Mouse (Mus musculus): ENCODE measurements around the gene Galnt2. TPM values are rescaled to one million over a fixed set of nuclear protein-coding genes. Genes with fewer than 3 reads are reported as not detected.

Galnt2 gene
- polyA plus RNA-seq, 1 experiment, result 17.6 TPM

DNA sequence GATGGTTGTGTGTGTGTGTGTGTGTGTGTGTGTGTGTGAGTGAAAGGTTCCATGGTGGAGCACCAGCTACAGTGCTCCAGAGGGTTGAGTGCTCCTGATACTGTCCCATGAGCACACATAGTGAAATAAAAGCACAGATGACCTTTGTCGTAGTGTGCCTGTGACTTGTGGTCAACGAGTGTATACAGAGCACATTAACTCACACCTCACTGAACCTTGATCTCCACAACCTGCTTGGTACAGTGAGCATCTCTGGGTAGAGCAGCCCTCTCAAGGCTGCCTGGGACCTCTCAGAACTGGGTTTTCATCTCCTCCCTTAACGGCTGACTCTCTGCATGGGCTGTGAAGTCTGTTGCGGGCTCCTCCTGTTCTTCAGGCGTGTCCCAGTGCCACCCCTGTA is 60.5 kb downstream of the Galnt2 start:
- no peak for DNase-seq
- no peak overlapping the region for H3K4me3 ChIP-seq (replicated peaks; ENCODE audit: extremely low read depth, low read depth, low read length)
- 84% methylated on average over 5 of the region's 5 CpGs for WGBS
- H3K4me1 ChIP-seq (ENCODE audit: control insufficient read depth, insufficient read depth, low read length), result no peaks in the 10 kb centered on the region; the same call in 1 of the 2 replicates
- TF ChIP-seq CTCF (IDR thresholded peaks at IDR 0.05; ENCODE audit: insufficient read depth, low read length) (no peak), POLR2A (IDR thresholded peaks at IDR 0.05; ENCODE audit: borderline replicate concordance, extremely low read depth, low read depth, low read length) (no peak)

DNA sequence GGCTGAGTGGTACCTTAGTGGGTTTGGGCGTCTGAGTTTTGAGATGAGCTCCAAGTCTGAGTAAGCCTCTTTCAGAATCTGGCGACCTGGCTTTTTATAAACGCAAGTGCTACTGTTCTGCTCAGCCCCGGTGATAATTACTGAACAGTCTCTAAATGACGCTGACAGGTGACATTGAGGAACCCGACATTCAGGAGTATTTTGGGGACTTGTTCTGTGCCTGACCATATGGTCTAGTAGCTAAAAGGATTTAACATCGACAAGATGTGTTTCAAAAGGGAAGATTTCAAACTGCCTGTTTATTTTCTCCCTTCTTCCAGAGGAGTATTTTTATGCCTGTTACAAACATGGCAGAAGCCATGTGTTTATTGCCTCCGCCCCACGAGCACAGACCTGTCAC is 61.8 kb downstream of the Galnt2 start:
- TF ChIP-seq CTCF (IDR thresholded peaks at IDR 0.05; ENCODE audit: insufficient read depth, low read length) (no peak), POLR2A (IDR thresholded peaks at IDR 0.05; ENCODE audit: borderline replicate concordance, extremely low read depth, low read depth, low read length) (no peak)
- no peaks in the 10 kb centered on the region; the same call in 1 of the 2 replicates for H3K4me1 ChIP-seq (ENCODE audit: control insufficient read depth, insufficient read depth, low read length)
- no peak overlapping the region for H3K4me3 ChIP-seq (replicated peaks; ENCODE audit: extremely low read depth, low read depth, low read length)
- no peak for DNase-seq
- 81% methylated on average over 9 of the region's 9 CpGs for WGBS

DNA sequence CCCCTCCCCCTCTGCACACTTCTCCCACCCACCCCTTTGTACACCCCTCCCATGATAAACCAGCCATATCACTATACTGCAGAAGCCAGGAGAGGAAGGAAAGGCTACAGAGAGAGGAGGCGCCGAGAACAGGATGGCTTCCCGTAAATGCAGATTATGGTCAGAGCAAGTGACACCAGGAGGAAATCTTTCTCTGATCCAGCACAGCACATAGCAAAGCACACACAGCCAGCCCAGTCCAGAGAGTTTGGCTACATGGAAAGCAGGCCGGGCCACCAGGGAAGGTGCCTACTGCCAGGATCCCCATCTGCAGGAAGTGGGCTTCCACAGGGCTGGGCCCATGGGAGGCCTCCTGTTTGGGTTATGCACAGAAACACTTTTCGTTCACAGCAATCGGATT is 63.2 kb downstream of the Galnt2 start:
- Histone ChIP-seq H3K4me3 (replicated peaks; ENCODE audit: extremely low read depth, low read depth, low read length) (no peak overlapping the region), H3K4me1 (ENCODE audit: control insufficient read depth, insufficient read depth, low read length) (no peaks in the 10 kb centered on the region; the same call in 1 of the 2 replicates)
- TF ChIP-seq POLR2A (IDR thresholded peaks at IDR 0.05; ENCODE audit: borderline replicate concordance, extremely low read depth, low read depth, low read length), result no peak
- no peak for TF ChIP-seq CTCF (IDR thresholded peaks at IDR 0.05; ENCODE audit: insufficient read depth, low read length)
- no peak for DNase-seq
- WGBS, result 44% methylated on average over 6 of the region's 6 CpGs

DNA sequence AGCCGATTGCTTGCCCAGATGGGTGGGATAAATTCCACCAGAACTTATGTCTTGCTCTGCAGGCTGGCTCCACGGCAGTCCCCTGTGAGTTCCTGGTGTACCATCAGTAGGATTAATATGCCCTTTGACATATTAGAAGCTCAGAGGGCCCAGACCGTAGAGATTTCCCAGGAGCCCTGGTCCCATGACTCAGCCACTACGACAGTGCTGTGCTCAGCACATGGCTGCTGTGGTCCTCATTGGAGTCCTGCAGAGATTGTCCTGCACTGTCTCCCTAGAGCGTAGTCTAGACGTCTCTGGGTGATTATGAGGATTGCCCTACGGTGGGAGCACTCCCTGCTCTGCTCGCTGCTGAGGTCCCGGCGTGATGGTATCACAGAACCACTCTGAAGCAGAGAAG is 63.7 kb downstream of the Galnt2 start:
- no peaks in the 10 kb centered on the region; the same call in 1 of the 2 replicates for H3K4me1 ChIP-seq (ENCODE audit: control insufficient read depth, insufficient read depth, low read length)
- H3K4me3 ChIP-seq (replicated peaks; ENCODE audit: extremely low read depth, low read depth, low read length), result no peak overlapping the region
- TF ChIP-seq POLR2A (IDR thresholded peaks at IDR 0.05; ENCODE audit: borderline replicate concordance, extremely low read depth, low read depth, low read length) (no peak), CTCF (IDR thresholded peaks at IDR 0.05; ENCODE audit: insufficient read depth, low read length) (no peak)
- DNase-seq, result no peak
- 56% methylated on average over 10 of the region's 10 CpGs for WGBS

DNA sequence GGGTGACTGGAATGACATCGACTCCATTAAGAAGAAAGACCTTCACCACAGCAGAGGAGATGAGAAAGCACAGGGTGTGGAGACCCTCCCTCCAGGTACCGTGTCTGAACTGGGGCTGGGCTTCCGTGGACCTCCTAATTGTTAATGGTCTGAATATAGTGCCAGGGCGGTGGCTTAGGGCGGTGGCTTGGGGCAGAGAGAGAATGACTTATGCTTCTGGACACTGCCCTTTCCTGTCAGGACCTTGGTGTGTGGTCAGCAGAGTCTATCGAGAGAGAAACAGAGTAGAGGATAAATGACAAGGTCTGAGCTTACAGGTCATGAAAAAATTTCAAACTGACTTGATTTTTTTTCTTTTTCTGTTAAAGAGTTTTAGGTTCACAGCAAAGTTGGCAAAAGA is 64.2 kb downstream of the Galnt2 start:
- no peak overlapping the region for H3K4me3 ChIP-seq (replicated peaks; ENCODE audit: extremely low read depth, low read depth, low read length)
- WGBS, result 58% methylated on average over 6 of the region's 6 CpGs

DNA sequence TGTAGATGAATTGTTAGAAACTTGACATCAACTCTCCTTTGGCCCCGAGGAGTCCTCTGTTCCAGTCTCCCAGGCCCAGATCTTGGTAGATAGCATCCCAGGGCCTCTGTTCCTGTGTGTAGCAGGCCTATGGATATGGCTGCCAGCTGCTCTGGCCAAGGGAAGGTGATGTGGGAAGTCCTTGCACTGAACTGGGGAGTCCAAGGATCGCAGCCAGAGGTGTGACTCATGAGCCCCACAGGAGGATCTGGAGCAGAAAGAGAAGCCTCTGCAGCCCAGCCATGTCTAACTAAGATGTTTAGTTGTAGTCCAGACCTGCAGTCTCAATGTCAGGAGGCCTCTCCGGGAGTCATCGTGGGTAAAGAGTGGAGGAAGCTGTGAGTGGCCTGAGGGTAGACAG is 70.3 kb downstream of the Galnt2 start:
- Histone ChIP-seq H3K4me3 (replicated peaks; ENCODE audit: extremely low read depth, low read depth, low read length) (no peak overlapping the region), H3K4me1 (ENCODE audit: control insufficient read depth, insufficient read depth, low read length) (peaks cover 8% of the 10 kb centered on the region)
- no peak for DNase-seq
- TF ChIP-seq CTCF (IDR thresholded peaks at IDR 0.05; ENCODE audit: insufficient read depth, low read length) (no peak), POLR2A (IDR thresholded peaks at IDR 0.05; ENCODE audit: borderline replicate concordance, extremely low read depth, low read depth, low read length) (no peak)
- 81% methylated on average over 4 of the region's 4 CpGs for WGBS

More for the DNA sequence above, 64.2 kb downstream of the Galnt2 start:
- H3K4me1 ChIP-seq (ENCODE audit: control insufficient read depth, insufficient read depth, low read length), result no peaks in the 10 kb centered on the region; the same call in 1 of the 2 replicates
- no peak for TF ChIP-seq POLR2A (IDR thresholded peaks at IDR 0.05; ENCODE audit: borderline replicate concordance, extremely low read depth, low read depth, low read length)
- DNase-seq, result no peak

DNA sequence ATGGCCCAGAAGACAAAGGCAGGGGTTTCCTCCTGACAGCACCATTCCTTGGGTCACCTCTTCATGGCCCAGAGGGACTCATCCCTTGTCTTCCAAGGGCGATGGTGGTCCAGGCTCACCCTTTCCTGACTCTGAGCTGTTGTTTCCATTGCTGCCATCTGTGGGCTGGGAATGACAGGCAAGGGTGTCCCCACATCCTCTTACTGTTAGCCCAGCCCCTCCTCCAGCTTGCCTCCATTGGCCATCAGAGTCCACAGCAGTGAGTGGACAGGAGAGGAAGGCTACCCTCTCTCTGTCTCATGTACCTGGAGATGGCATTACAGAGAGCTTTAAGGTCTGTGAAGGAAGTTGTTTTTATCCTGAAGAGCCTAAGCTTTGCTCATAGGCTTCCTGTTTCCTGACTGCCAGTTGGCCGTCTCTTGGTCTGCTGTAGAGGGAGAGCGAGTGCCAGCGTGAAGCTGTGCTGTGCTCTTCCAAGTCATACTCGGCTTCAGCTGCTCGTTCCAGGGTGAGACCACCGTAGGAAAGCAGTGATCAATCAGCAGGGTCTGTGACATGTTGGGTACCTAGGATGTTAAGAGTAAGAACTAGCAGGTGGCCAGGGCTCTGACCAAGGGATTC is 70.9 kb downstream of the Galnt2 start:
- H3K4me3 ChIP-seq (replicated peaks; ENCODE audit: extremely low read depth, low read depth, low read length), result no peak overlapping the region
- WGBS, result 44% methylated on average over 7 of the region's 7 CpGs
- peaks cover 8% of the 10 kb centered on the region for H3K4me1 ChIP-seq (ENCODE audit: control insufficient read depth, insufficient read depth, low read length)
- DNase-seq, result no peak
- TF ChIP-seq POLR2A (IDR thresholded peaks at IDR 0.05; ENCODE audit: borderline replicate concordance, extremely low read depth, low read depth, low read length) (no peak), CTCF (IDR thresholded peaks at IDR 0.05; ENCODE audit: insufficient read depth, low read length) (no peak)

DNA sequence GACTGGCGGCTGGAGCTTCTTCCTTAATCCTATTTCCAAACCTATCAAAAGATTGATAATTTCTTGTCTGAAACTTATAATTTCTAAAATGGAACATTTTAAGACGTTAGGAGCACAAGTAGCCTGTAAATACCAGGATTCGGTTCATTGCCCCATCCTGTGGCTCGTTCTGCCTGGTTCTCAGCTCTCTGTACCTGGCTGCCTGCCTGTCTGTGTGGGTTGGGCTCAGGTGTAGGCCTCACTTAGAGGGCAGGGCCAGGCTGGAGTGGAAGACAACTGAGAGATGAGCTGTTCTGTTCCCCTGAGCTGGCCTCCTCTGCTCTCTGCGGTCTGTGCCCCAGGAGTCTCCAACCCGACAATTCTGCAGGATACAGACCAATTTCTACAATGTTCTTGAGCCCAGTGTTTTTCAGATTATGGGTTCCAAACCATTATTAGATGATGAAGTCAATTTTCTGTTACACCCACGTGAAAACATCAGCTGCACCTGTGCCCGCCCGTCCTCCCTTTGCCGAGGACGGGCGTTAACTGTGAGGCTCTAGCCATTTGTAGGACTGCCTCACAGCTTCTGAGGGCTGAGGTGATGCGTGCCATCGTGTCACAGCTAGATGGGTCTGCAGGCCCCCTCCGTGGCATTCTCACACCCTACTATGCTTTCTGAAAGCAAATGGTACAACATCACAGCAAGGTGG is 72.2 kb downstream of the Galnt2 start:
- Histone ChIP-seq H3K4me3 (replicated peaks; ENCODE audit: extremely low read depth, low read depth, low read length) (no peak overlapping the region), H3K4me1 (ENCODE audit: control insufficient read depth, insufficient read depth, low read length) (peaks cover 8% of the 10 kb centered on the region)
- no peak for TF ChIP-seq CTCF (IDR thresholded peaks at IDR 0.05; ENCODE audit: insufficient read depth, low read length)
- TF ChIP-seq POLR2A (IDR thresholded peaks at IDR 0.05; ENCODE audit: borderline replicate concordance, extremely low read depth, low read depth, low read length), result no peak
- DNase-seq, result no peak
- 87% methylated on average over 15 of the region's 15 CpGs for WGBS

DNA sequence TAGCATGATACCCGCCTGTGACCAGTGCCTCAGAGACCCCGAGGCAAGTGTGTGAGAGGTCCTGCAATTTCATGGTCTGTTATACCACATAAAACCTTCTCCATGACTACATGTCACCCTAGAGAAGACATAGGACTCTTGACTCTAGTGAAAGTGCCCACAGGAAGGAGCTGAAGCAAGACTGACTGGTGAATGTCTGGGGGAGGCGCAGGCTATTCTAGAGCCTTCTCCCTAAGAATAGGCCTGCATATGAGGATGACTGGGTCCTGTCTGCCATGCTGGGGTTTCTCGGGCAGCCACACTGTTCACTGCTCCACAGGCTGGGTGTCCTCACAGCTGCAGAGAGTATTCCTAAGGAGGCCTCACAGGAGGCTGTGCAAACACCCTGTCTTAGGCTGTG is 73.0 kb downstream of the Galnt2 start:
- Histone ChIP-seq H3K4me1 (ENCODE audit: control insufficient read depth, insufficient read depth, low read length) (peaks cover 12% of the 10 kb centered on the region), H3K4me3 (replicated peaks; ENCODE audit: extremely low read depth, low read depth, low read length) (no peak overlapping the region)
- TF ChIP-seq POLR2A (IDR thresholded peaks at IDR 0.05; ENCODE audit: borderline replicate concordance, extremely low read depth, low read depth, low read length), result no peak
- no peak for TF ChIP-seq CTCF (IDR thresholded peaks at IDR 0.05; ENCODE audit: insufficient read depth, low read length)
- no peak for DNase-seq
- WGBS, result 92% methylated on average over 4 of the region's 4 CpGs

DNA sequence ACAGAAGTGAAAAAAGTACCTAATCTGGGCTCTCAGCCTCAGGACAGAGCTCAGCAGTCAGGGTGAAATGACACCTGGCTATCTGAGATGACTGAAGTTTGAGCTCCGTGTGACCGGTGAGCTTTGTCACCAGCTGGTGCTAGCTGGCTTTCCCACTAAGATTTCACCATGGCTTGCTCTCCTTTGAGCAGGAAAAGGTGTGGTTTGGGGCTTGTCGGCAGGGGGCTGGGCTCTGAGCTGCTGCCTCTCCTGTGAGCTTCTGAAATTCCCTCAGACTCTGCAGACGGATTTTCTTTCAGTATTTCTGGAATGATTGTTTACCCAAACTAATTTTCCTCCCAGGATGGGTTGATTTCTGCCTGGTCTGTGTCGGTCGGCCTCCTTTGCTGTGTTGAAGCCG is 75.4 kb downstream of the Galnt2 start:
- Histone ChIP-seq H3K4me3 (replicated peaks; ENCODE audit: extremely low read depth, low read depth, low read length) (no peak overlapping the region), H3K4me1 (ENCODE audit: control insufficient read depth, insufficient read depth, low read length) (peaks cover 13% of the 10 kb centered on the region)
- no peak for DNase-seq
- TF ChIP-seq CTCF (IDR thresholded peaks at IDR 0.05; ENCODE audit: insufficient read depth, low read length), result no peak
- TF ChIP-seq POLR2A (IDR thresholded peaks at IDR 0.05; ENCODE audit: borderline replicate concordance, extremely low read depth, low read depth, low read length), result no peak
- WGBS, result 50% methylated on average over 7 of the region's 7 CpGs
